Mouse (Mus musculus) bone marrow macrophage, adult 2 months (primary cell): Measurements from ENCODE around the gene Gm45713.
"Not testable (repeated sequence)": the region's sequence is repeated elsewhere in the genome, so short reads cannot be mapped to it uniquely, and the experiment has no call there.

Experiments used
- CTCF ChIP-seq: IDR thresholded peaks from 2 replicates; pipeline ENCODE4 v1.5.1; 2012; ENCODE audit warnings: low read depth, mild to moderate bottlenecking, low read length, moderate library complexity
- POLR2A ChIP-seq: IDR thresholded peaks from 2 replicates; pipeline ENCODE4 v1.6.1; 2012; ENCODE audit warnings: mild to moderate bottlenecking, low read depth, low read length, borderline replicate concordance

GRCm38 (mm10) chr7:45173772-45174171 is 37.7 kb upstream of the Gm45713 start:
- not testable (repeated sequence) for TF ChIP-seq CTCF, POLR2A
